ENCODE assay signal across 8 mouse cellular contexts in the genomic region with DNA sequence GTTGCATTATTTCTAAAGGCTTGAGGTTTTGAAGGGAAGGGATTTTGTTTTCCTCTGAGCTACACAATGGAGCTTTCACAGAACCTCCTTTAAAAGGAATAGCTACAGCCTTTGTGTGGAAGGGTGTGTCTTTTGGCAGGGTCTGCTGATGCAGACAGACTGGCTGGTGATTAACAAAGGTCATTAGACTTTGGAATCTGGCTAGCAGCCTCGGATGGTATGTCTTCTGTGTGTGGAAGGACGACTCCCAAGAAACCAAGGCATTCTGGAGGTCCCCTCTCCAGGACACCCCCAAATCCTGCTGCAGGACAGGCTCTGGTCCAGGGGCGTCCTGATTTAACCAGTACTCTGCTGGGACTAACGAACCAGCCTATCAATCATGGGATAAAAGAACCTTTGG.
DNase-seq lines count a peak whose midpoint lies in the region; ATAC-seq lines count a peak whose summit lies in the region.

No protein-coding gene starts in this region.

- H3K4me2 ChIP-seq in midbrain, embryonic 13.5 days (replicated peaks), result peak overlapping the region; percentile 39

- DNase-seq in adrenal gland, adult 2 months, result peak; percentile 45
- no peak for DNase-seq in adrenal gland, postnatal 4 days (ENCODE audit: low spot score in 2 of 2)
- no peak for DNase-seq in embryonic facial prominence, embryonic 10.5 days (ENCODE audit: low spot score)
- DNase-seq in heart, postnatal 10 days, result peak; percentile 61 to 71
- peak; percentile 76 for DNase-seq in large intestine, adult 2 months (ENCODE audit: low read depth, low spot score)
- no peak for DNase-seq in spleen, postnatal 14 days (ENCODE audit: low spot score in 2 of 2)

- peaks cover 39% of the 10 kb centered on the region for H3K4me1 ChIP-seq in embryonic facial prominence, embryonic 10.5 days
- H3K4me1 ChIP-seq in midbrain, embryonic 13.5 days (replicated peaks), result peaks cover 39% of the 10 kb centered on the region

- intact Hi-C loops in heart, postnatal 10 days (cut with DNase I), result loop anchor here (5.0 kb wide), 1 partner anchor 37 kb away; no protein-coding TSS in a partner anchor

- WGBS in embryonic facial prominence, embryonic 10.5 days, result 22% methylated on average over 4 of the region's 4 CpGs
- WGBS in large intestine, adult 2 months, result 16% methylated on average over 4 of the region's 4 CpGs
- WGBS in midbrain, embryonic 13.5 days, result 2% methylated on average over 4 of the region's 4 CpGs

- H3K9me3 ChIP-seq in embryonic facial prominence, embryonic 10.5 days, result no peaks in the 10 kb centered on the region
- H3K9me3 ChIP-seq in midbrain, embryonic 13.5 days, result no peaks in the 10 kb centered on the region

- peak; percentile 65 for ATAC-seq in midbrain, embryonic 13.5 days
- ATAC-seq in inflammation-experienced regulatory T-cells, adult 6 months, result no peak

- no peaks in the 10 kb centered on the region for H3K27me3 ChIP-seq in embryonic facial prominence, embryonic 10.5 days (replicated peaks; ENCODE audit: low read depth, poor library complexity, severe bottlenecking)
- no peaks in the 10 kb centered on the region for H3K27me3 ChIP-seq in midbrain, embryonic 13.5 days

- H3K36me3 ChIP-seq in embryonic facial prominence, embryonic 10.5 days (replicated peaks), result peaks cover 84% of the 10 kb centered on the region
- H3K36me3 ChIP-seq in midbrain, embryonic 13.5 days, result peaks cover 39% of the 10 kb centered on the region

- peak overlapping the region; percentile 36 for H3K4me3 ChIP-seq in embryonic facial prominence, embryonic 10.5 days
- H3K4me3 ChIP-seq in midbrain, embryonic 13.5 days (replicated peaks), result no peak overlapping the region

- H3K9ac ChIP-seq in midbrain, embryonic 13.5 days (replicated peaks), result no peak overlapping the region; the same call in 1 of the 2 replicates

- H3K27ac ChIP-seq in embryonic facial prominence, embryonic 10.5 days (replicated peaks), result peak overlapping the region; percentile 86
- H3K27ac ChIP-seq in midbrain, embryonic 13.5 days, result peak overlapping the region; percentile 86

Comparison
In these comparisons a context has a peak if more than half of its experiments do, and no peak if none do; other contexts are left out.
1. DNase-seq: peak in adrenal gland, adult 2 months (single experiment), heart, postnatal 10 days (2 of 2) and large intestine, adult 2 months (single experiment); none in adrenal gland, postnatal 4 days (0 of 2), embryonic facial prominence, embryonic 10.5 days (single experiment) and spleen, postnatal 14 days (0 of 2).